Mouse (Mus musculus) hindbrain, postnatal 0 days (tissue): ENCODE measurements around the gene Arhgap24. TPM values are rescaled to one million over a fixed set of nuclear protein-coding genes. Genes with fewer than 3 reads are reported as not detected.
A peak's percentile ranks its signal among the peaks of the same experiment; 100 is the strongest.

Source experiments
- ATAC-seq: fragments of 200-750 bp; cut with Nextera tagmentation; 2 replicates; pipeline ENCODE4 v1.8.0; 2017; ENCODE audit warnings: mild to moderate bottlenecking, moderate TSS enrichment, moderate library complexity
- DNase-seq: peaks from one replicate; pipeline ENCODE4 v3.0.0-alpha.2; 2015; ENCODE audit warnings: low spot score
- H3K27ac ChIP-seq: fragments of 300-500 bp; sonication (generic); 2 replicates; pipeline ENCODE4 v1.5.1; 2014; ENCODE audit warnings: mild to moderate bottlenecking
- H3K27me3 ChIP-seq: fragments of 300-500 bp; sonication (generic); 2 replicates; pipeline ENCODE4 v1.6.1; 2014; ENCODE audit warnings: low read length, mixed read lengths; ENCODE audit not compliant: insufficient read depth
- H3K36me3 ChIP-seq: fragments of 300-500 bp; sonication (generic); 2 replicates; pipeline ENCODE4 v1.6.1; 2014; ENCODE audit warnings: low read length, mixed read lengths; ENCODE audit not compliant: insufficient read depth
- H3K4me1 ChIP-seq: fragments of 300-500 bp; sonication (generic); 2 replicates; pipeline ENCODE4 v1.6.1; 2014; ENCODE audit warnings: antibody characterized with exemption, low read length, mixed read lengths; ENCODE audit not compliant: insufficient read depth
- H3K4me2 ChIP-seq: fragments of 300-500 bp; sonication (generic); 2 replicates; pipeline ENCODE4 v1.6.1; 2014; ENCODE audit warnings: low read depth, mild to moderate bottlenecking, low read length, moderate library complexity, mixed read lengths
- H3K4me3 ChIP-seq: fragments of 300-500 bp; sonication (generic); 2 replicates; pipeline ENCODE4 v1.5.1; 2014; ENCODE audit warnings: low read length
- H3K9ac ChIP-seq: fragments of 300-500 bp; sonication (generic); replicated peaks from 2 replicates; pipeline ENCODE4 v1.6.1; 2014; ENCODE audit warnings: mild to moderate bottlenecking, low read length, moderate library complexity, mixed read lengths
- H3K9me3 ChIP-seq: fragments of 300-500 bp; sonication (generic); 2 replicates; pipeline ENCODE4 v1.6.1; 2016; ENCODE audit warnings: low read length, mixed read lengths
- CTCF ChIP-seq: IDR thresholded peaks from 2 replicates; pipeline ENCODE4 v1.5.1; 2016; ENCODE audit warnings: antibody characterized with exemption, control low read depth, low read depth
- WGBS: fragments of 180-500 bp; shearing (Covaris S2); extraction: QIAGEN DNeasy Blood & Tissue Kit; methylation state at CpG from one replicate; pipeline ENCODE4 v1.1.7; 2014; 5-methylcytosine and 5-hydroxymethylcytosine counted together
- polyA plus RNA-seq: library from polyadenylated mRNA; unstranded; fragments of >200 nt; fragmentation: Nextera tagmentation; extraction: Ambion mirVana; gene quantifications from 2 replicates; pipeline ENCODE4 v1.2.1, GENCODE M21; 2015
- total RNA-seq: library from RNA; depleted of rRNA; stranded (reverse); fragments of >200 nt; gene quantifications from 2 replicates; pipeline ENCODE4 v1.2.3, GENCODE M21; 2014

Arhgap24 gene
- total and polyA plus RNA-seq, 2 experiments from 2014 or later: 11.4 to 14.2 TPM

DNA sequence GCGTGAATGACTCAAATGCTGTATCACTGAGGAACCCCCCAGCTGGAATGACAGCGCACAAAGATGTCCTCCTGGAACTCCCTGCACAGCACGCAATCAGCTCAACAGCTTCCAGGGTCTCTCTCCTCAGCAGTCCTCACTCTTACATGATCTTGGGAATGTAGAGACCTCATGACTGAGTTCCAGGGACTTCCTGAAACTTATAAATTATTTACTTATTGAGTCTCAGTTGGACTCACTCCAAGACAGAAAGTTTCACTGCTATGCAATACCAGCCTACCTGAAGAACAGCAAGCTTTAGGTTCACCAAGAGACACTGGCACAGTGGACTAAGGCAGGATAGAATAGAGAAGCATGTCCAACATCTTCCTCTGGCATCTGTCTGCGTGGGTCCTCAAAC lies 417.1 kb downstream of the Arhgap24 start:
- no peaks in the 10 kb centered on the region for H3K27me3 ChIP-seq
- H3K27ac ChIP-seq: no peak overlapping the region
- no peak for DNase-seq
- H3K9me3 ChIP-seq: no peaks in the 10 kb centered on the region
- ATAC-seq: no peak
- H3K9ac ChIP-seq: no peak overlapping the region
- no peaks in the 10 kb centered on the region for H3K36me3 ChIP-seq
- TF ChIP-seq CTCF: no peak
- no peaks in the 10 kb centered on the region for H3K4me1 ChIP-seq
- H3K4me2 ChIP-seq: no peak overlapping the region
- WGBS: 92% methylated on average over 4 of the region's 4 CpGs
- no peak overlapping the region for H3K4me3 ChIP-seq

- WGBS: 55% methylated on average over 6 of the region's 6 CpGs
- Histone ChIP-seq H3K9me3 (no peaks in the 10 kb centered on the region), H3K4me3 (no peak overlapping the region), H3K36me3 (no peaks in the 10 kb centered on the region), H3K27me3 (no peaks in the 10 kb centered on the region), H3K4me2 (no peak overlapping the region), H3K27ac (0 out of 2 replicates have a peak overlapping the region, but pooled peaks have one; percentile 7), H3K9ac (no peak overlapping the region), H3K4me1 (no peaks in the 10 kb centered on the region)
- no peak for ATAC-seq
- no peak for TF ChIP-seq CTCF
- DNase-seq: no peak
Observed at GRCm38 (mm10) chr5:102899680-102900215, 418.6 kb downstream of the Arhgap24 start.

DNA sequence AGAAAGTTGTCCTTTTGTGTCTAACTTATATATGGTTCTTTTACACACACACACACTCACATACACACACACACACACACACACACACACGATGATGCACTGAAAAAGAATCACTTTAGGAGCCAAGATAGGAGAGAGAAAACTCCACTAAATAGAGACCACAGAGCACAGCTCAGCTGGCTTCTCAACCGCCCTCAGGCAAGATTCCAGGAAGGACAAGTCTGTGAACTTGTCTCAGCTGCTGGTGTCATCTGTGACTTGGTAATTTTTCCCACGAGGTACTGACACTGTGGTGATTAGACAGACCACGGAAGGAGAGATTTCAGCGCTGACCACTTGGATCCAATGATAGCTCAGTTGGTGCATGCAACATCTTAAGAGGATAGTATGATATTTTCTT lies 420.0 kb downstream of the Arhgap24 start:
- Histone ChIP-seq H3K4me1 (no peaks in the 10 kb centered on the region), H3K27ac (no peak overlapping the region), H3K9ac (no peak overlapping the region), H3K4me2 (no peak overlapping the region), H3K9me3 (no peaks in the 10 kb centered on the region), H3K4me3 (no peak overlapping the region), H3K36me3 (no peaks in the 10 kb centered on the region), H3K27me3 (no peaks in the 10 kb centered on the region)
- DNase-seq (peak; percentile 15), ATAC-seq (no peak)
- 57% methylated on average over 5 of the region's 5 CpGs for WGBS
- no peak for TF ChIP-seq CTCF

GRCm38 (mm10) chr5:102903487-102903886 lies 422.3 kb downstream of the Arhgap24 start:
- H3K9me3 ChIP-seq: no peaks in the 10 kb centered on the region
- no peaks in the 10 kb centered on the region for H3K36me3 ChIP-seq
- DNase-seq: no peak
- H3K27me3 ChIP-seq: no peaks in the 10 kb centered on the region
- H3K27ac ChIP-seq: no peak overlapping the region
- H3K9ac ChIP-seq: no peak overlapping the region
- 0 out of 2 replicates have a peak, but pooled peaks have one; percentile 4 for ATAC-seq
- no peak overlapping the region for H3K4me3 ChIP-seq
- no peak overlapping the region for H3K4me2 ChIP-seq
- WGBS: 80% methylated on average over 9 of the region's 9 CpGs
- no peaks in the 10 kb centered on the region for H3K4me1 ChIP-seq
- no peak for TF ChIP-seq CTCF

DNA sequence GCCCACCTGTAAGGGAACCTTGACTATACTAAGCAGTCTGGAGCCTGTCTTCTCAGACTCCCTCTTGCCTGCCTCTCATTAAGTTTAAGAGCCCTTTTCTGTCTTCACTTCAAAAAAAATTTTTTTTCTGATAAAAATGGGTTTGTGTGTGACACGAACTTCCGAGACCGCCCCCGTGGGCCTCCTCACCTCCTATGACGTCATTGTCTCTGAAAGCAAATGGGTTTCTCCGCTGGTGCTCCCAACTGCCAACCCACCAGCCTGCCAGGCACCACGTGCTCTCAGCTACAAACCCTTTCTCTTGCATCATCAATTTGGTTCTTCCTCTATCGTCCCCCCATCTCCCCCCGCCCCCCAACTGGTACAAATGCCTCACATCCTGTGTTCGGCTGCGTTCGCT lies 422.9 kb downstream of the Arhgap24 start:
- WGBS: 83% methylated on average over 12 of the region's 12 CpGs
- no peak overlapping the region for H3K4me3 ChIP-seq
- no peak overlapping the region for H3K27ac ChIP-seq
- ATAC-seq (0 out of 2 replicates have a peak, but pooled peaks have one; percentile 18), DNase-seq (no peak)
- no peak overlapping the region for H3K4me2 ChIP-seq
- no peaks in the 10 kb centered on the region for H3K36me3 ChIP-seq
- no peaks in the 10 kb centered on the region for H3K27me3 ChIP-seq
- H3K9ac ChIP-seq: no peak overlapping the region
- TF ChIP-seq CTCF: no peak
- no peaks in the 10 kb centered on the region for H3K4me1 ChIP-seq
- H3K9me3 ChIP-seq: no peaks in the 10 kb centered on the region

GRCm38 (mm10) chr5:102905441-102906211 lies 424.4 kb downstream of the Arhgap24 start:
- H3K9me3 ChIP-seq: no peaks in the 10 kb centered on the region
- H3K4me1 ChIP-seq: no peaks in the 10 kb centered on the region
- TF ChIP-seq CTCF: no peak
- H3K4me2 ChIP-seq: no peak overlapping the region
- H3K9ac ChIP-seq: no peak overlapping the region
- ATAC-seq (0 out of 2 replicates have a peak, but pooled peaks have one; percentile 45), DNase-seq (peak; percentile 20)
- no peak overlapping the region for H3K27ac ChIP-seq
- H3K36me3 ChIP-seq: no peaks in the 10 kb centered on the region
- H3K4me3 ChIP-seq: no peak overlapping the region
- no peaks in the 10 kb centered on the region for H3K27me3 ChIP-seq
- 42% methylated on average over 13 of the region's 13 CpGs for WGBS

- WGBS: 77% methylated on average over 2 of the region's 2 CpGs
- no peak for ATAC-seq
Observed at GRCm38 (mm10) chr5:102920199-102920598, 439.0 kb downstream of the Arhgap24 start.

More at GRCm38 (mm10) chr5:102920199-102920598, 439.0 kb downstream of the Arhgap24 start:
- Histone ChIP-seq H3K9ac (no peak overlapping the region), H3K27me3 (no peaks in the 10 kb centered on the region), H3K9me3 (no peaks in the 10 kb centered on the region), H3K36me3 (peaks cover 9% of the 10 kb centered on the region; the same call in 1 of the 2 replicates), H3K4me2 (no peak overlapping the region), H3K27ac (no peak overlapping the region), H3K4me3 (no peak overlapping the region), H3K4me1 (no peaks in the 10 kb centered on the region)
- TF ChIP-seq CTCF: no peak
- DNase-seq: no peak
